9 mouse cellular contexts compared by ENCODE assay signal in the genomic region with DNA sequence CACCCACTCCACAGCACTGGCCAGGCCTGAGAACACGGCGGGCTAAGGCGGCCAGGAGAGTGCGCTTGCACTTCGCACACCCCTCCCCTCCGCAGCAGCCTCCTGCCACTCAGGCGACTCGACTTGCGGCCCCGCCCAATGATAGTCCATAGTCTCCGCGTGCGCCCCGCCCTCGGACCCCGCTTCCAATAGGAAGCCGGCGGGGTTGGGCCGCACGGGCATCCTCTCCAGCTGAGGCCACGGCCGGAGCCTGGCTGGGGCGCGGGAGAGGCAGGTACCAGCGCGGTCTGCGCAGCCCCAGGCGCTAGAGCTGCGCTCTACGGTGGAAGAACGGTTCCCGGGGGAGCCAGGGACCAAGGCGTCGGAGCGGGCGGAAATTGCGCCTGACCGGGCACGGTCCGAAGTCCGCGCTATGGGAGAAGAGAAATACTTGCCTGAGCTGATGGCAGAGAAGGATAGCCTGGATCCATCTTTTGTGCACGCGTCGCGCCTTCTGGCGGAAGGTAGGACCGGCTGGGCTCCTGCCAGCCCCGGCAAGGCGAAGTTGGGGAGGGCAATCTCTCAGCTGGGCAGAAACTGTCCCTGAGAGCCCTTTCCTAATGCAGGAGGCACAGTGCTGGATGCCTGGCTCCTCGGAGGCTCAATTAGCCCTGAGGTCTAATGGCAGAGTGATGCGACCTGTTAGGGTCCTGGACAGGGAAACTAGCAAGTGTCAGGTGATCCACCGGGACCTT. TPM values are rescaled to one million over a fixed set of nuclear protein-coding genes. Genes with fewer than 3 reads are reported as not detected.
DNase-seq lines count a peak whose midpoint lies in the region; ATAC-seq and TF ChIP-seq lines count a peak whose summit lies in the region.
"Had no signal": no experiment of that assay in that cellular context is flagged by ENCODE, and none has a peak within 500 bp of the region (broad histone marks: within the 10 kb centered on the region; RNA-seq: fewer than 3 reads in every experiment).

A gene (plus strand): TSS at position 209 of the 734 bp plus-strand sequence.

- peak within 1 kb of the TSS; percentile 64 for H3K4me2 ChIP-seq in embryonic facial prominence, embryonic 12.5 days (replicated peaks)
- peak within 1 kb of the TSS; percentile 69 for H3K4me2 ChIP-seq in midbrain, embryonic 14.5 days (ENCODE audit: low read length)
- H3K4me2 ChIP-seq in stomach, postnatal 0 days (replicated peaks; ENCODE audit: low read depth): peak within 1 kb of the TSS; percentile 58

- no peaks in the 10 kb centered on the region for H3K9me3 ChIP-seq in embryonic facial prominence, embryonic 12.5 days
- no peaks in the 10 kb centered on the region for H3K9me3 ChIP-seq in heart, embryonic 10.5 days
- H3K9me3 ChIP-seq in limb, embryonic 10.5 days (replicated peaks): no peaks in the 10 kb centered on the region
- H3K9me3 ChIP-seq in midbrain, embryonic 14.5 days (ENCODE audit: control insufficient read depth, low read length): no peaks in the 10 kb centered on the region
- no peaks in the 10 kb centered on the region for H3K9me3 ChIP-seq in stomach, postnatal 0 days (ENCODE audit: control insufficient read depth, low read length)

- H3K9ac ChIP-seq in embryonic facial prominence, embryonic 12.5 days: peak within 1 kb of the TSS; percentile 58
- peak within 1 kb of the TSS; percentile 77 for H3K9ac ChIP-seq in midbrain, embryonic 14.5 days (replicated peaks; ENCODE audit: low read length)
- H3K9ac ChIP-seq in stomach, postnatal 0 days (ENCODE audit: low read length): peak within 1 kb of the TSS; percentile 35; the same call in 1 of the 2 replicates

- H3K27ac ChIP-seq in embryonic facial prominence, embryonic 12.5 days: no peak within 1 kb of the TSS
- no peak within 1 kb of the TSS for H3K27ac ChIP-seq in heart, embryonic 10.5 days
- H3K27ac ChIP-seq in limb, embryonic 10.5 days: 0 out of 2 replicates have a peak within 1 kb of the TSS, but pooled peaks have one; percentile 22
- peak within 1 kb of the TSS; percentile 81 for H3K27ac ChIP-seq in midbrain, embryonic 14.5 days (replicated peaks; ENCODE audit: low read depth, low read length)
- no peak within 1 kb of the TSS for H3K27ac ChIP-seq in stomach, postnatal 0 days (replicated peaks)

- no peaks in the 10 kb centered on the region for H3K36me3 ChIP-seq in embryonic facial prominence, embryonic 12.5 days
- no peaks in the 10 kb centered on the region for H3K36me3 ChIP-seq in heart, embryonic 10.5 days
- no peaks in the 10 kb centered on the region for H3K36me3 ChIP-seq in limb, embryonic 10.5 days
- H3K36me3 ChIP-seq in midbrain, embryonic 14.5 days (ENCODE audit: control insufficient read depth, insufficient read depth, low read length): no peaks in the 10 kb centered on the region
- H3K36me3 ChIP-seq in stomach, postnatal 0 days (ENCODE audit: control insufficient read depth, insufficient read depth, low read length): no peaks in the 10 kb centered on the region

- WGBS in embryonic facial prominence, embryonic 12.5 days: under 1% methylated on average over 48 of the region's 53 CpGs
- WGBS in heart, embryonic 10.5 days: under 1% methylated on average over 53 of the region's 53 CpGs
- under 1% methylated on average over 53 of the region's 53 CpGs for WGBS in limb, embryonic 10.5 days
- under 1% methylated on average over 53 of the region's 53 CpGs for WGBS in midbrain, embryonic 14.5 days
- under 1% methylated on average over 53 of the region's 53 CpGs for WGBS in stomach, postnatal 0 days

- TF ChIP-seq CTCF in stomach, postnatal 0 days (IDR thresholded peaks at IDR 0.05; ENCODE audit: low read depth): no peak

- no peaks in the 10 kb centered on the region for H3K27me3 ChIP-seq in embryonic facial prominence, embryonic 12.5 days
- peaks cover 13% of the 10 kb centered on the region; the same call in 1 of the 2 replicates for H3K27me3 ChIP-seq in heart, embryonic 10.5 days (ENCODE audit: insufficient read depth, poor library complexity, severe bottlenecking)
- H3K27me3 ChIP-seq in limb, embryonic 10.5 days (ENCODE audit: low read depth, poor library complexity, severe bottlenecking): peaks cover 22% of the 10 kb centered on the region
- H3K27me3 ChIP-seq in midbrain, embryonic 14.5 days (ENCODE audit: control insufficient read depth, insufficient read depth, low read length): no peaks in the 10 kb centered on the region
- no peaks in the 10 kb centered on the region for H3K27me3 ChIP-seq in stomach, postnatal 0 days (ENCODE audit: control insufficient read depth, insufficient read depth, low read length)

- no peak for TF ChIP-seq EP300 in stomach, postnatal 0 days (optimal IDR thresholded peaks at IDR 0.05)

- peak within 1 kb of the TSS; percentile 45 for H3K4me3 ChIP-seq in embryonic facial prominence, embryonic 12.5 days
- H3K4me3 ChIP-seq in heart, embryonic 10.5 days: peak within 1 kb of the TSS; percentile 64
- peak within 1 kb of the TSS; percentile 56 for H3K4me3 ChIP-seq in limb, embryonic 10.5 days
- H3K4me3 ChIP-seq in midbrain, embryonic 14.5 days (replicated peaks; ENCODE audit: low read depth, low read length): peak within 1 kb of the TSS; percentile 74
- peak within 1 kb of the TSS; percentile 43 for H3K4me3 ChIP-seq in stomach, postnatal 0 days (ENCODE audit: low read depth, low read length)

- DNase-seq in gastrocnemius, postnatal 10 days: peak; percentile 53
- DNase-seq in gastrocnemius, adult 8-10 months (ENCODE audit: low spot score in 2 of 2): no peak
- DNase-seq in heart, embryonic 10.5 days (ENCODE audit: low spot score): peak; percentile 89
- DNase-seq in kidney, adult 9 months: peak; percentile 80
- DNase-seq in limb, embryonic 10.5 days (ENCODE audit: low spot score): peak; percentile 89
- DNase-seq in midbrain, embryonic 14.5 days: peak; percentile 98
- peak; percentile 80 for DNase-seq in stomach, postnatal 0 days (ENCODE audit: low spot score)

- ATAC-seq in embryonic facial prominence, embryonic 12.5 days (ENCODE audit: insufficient number of reproducible peaks, insufficient read depth, low FRiP score, low TSS enrichment): peak; percentile 100
- peak; percentile 100 for ATAC-seq in midbrain, embryonic 14.5 days (ENCODE audit: low FRiP score, low TSS enrichment)
- peak; percentile 98 for ATAC-seq in stomach, postnatal 0 days (ENCODE audit: low FRiP score, low TSS enrichment)

- H3K4me1 ChIP-seq in embryonic facial prominence, embryonic 12.5 days: 0 out of 2 replicates have a peak, but pooled peaks cover 3% of the 10 kb centered on the region
- H3K4me1 ChIP-seq in heart, embryonic 10.5 days: peaks cover 10% of the 10 kb centered on the region; the same call in 1 of the 2 replicates
- H3K4me1 ChIP-seq in limb, embryonic 10.5 days: peaks cover 7% of the 10 kb centered on the region; the same call in 1 of the 2 replicates
- no peaks in the 10 kb centered on the region for H3K4me1 ChIP-seq in midbrain, embryonic 14.5 days (ENCODE audit: control insufficient read depth, insufficient read depth, low read length)
- H3K4me1 ChIP-seq in stomach, postnatal 0 days (replicated peaks; ENCODE audit: control insufficient read depth, insufficient read depth): no peaks in the 10 kb centered on the region

RNA-seq across cellular contexts. Expression of the gene that starts here (rescaled TPM):
- total RNA-seq in gastrocnemius, postnatal 10 days (2021): under 1 TPM; 0.09 to 0.42 TPM
- total RNA-seq in gastrocnemius, adult 8-10 months (2022): not detected
- 10.1 and 10.8 TPM in 2 replicates for polyA plus RNA-seq in embryonic facial prominence, embryonic 12.5 days (2016; fragmentation: Nextera tagmentation; extraction: Ambion mirVana)
- polyA plus RNA-seq in heart, embryonic 10.5 days (2016; fragmentation: Nextera tagmentation; extraction: Ambion mirVana): 0.69 and 2.4 TPM in 2 replicates
- polyA plus RNA-seq in limb, embryonic 10.5 days (2016; fragmentation: Nextera tagmentation; extraction: Ambion mirVana): 1.8 and 2.5 TPM in 2 replicates
- polyA plus RNA-seq in midbrain, embryonic 14.5 days (2014; fragmentation: Nextera tagmentation; extraction: Ambion mirVana): 56.8 and 70.0 TPM in 2 replicates
- 1.2 and 1.6 TPM in 2 replicates for polyA plus RNA-seq in stomach, postnatal 0 days (2015; fragmentation: Nextera tagmentation; extraction: Ambion mirVana)
- total RNA-seq: liver, adult 2 months had no signal
- polyA plus RNA-seq: liver, adult 2 months had no signal

Comparison
In these comparisons a context has a peak if more than half of its experiments do, and no peak if none do; other contexts are left out.
1. Peak in DNase-seq in gastrocnemius, postnatal 10 days; RNA of the gene not detected or under 1 TPM.
2. DNase-seq: peak in heart, embryonic 10.5 days (single experiment), kidney, adult 9 months (single experiment), limb, embryonic 10.5 days (single experiment), midbrain, embryonic 14.5 days (single experiment) and stomach, postnatal 0 days (single experiment); none in gastrocnemius, adult 8-10 months (0 of 2).
3. H3K27ac ChIP-seq: peak in limb, embryonic 10.5 days (single experiment) and midbrain, embryonic 14.5 days (single experiment); none in embryonic facial prominence, embryonic 12.5 days (single experiment), heart, embryonic 10.5 days (single experiment) and stomach, postnatal 0 days (single experiment).
4. Peak in every context shown above with its lines, with median percentiles within 50 percentile points of each other: ATAC-seq, H3K4me2 ChIP-seq, H3K4me3 ChIP-seq and H3K9ac ChIP-seq.